Mouse (Mus musculus) large intestine, adult 2 months (tissue): ENCODE results near the gene 4930568D16Rik. TPM values are rescaled to one million over a fixed set of nuclear protein-coding genes. Genes with fewer than 3 reads are reported as not detected.

Source experiments
- DNase-seq: peaks from one replicate; pipeline ENCODE4 v3.0.0-alpha.2; 2012; ENCODE audit warnings: low read depth, low spot score
- WGBS: fragments of 180-500 bp; shearing (Covaris S2); methylation state at CpG from one replicate; pipeline ENCODE4 v1.1.7; 2018; 5-methylcytosine and 5-hydroxymethylcytosine counted together
- polyA plus RNA-seq: library from polyadenylated mRNA; depleted of rRNA; stranded (reverse); fragments of >200 nt; gene quantifications from 2 replicates; pipeline ENCODE4 v1.2.3, GENCODE M21; 2012; rRNA removed

Gene 4930568D16Rik
- polyA plus RNA-seq, 1 experiment = not detected

DNA sequence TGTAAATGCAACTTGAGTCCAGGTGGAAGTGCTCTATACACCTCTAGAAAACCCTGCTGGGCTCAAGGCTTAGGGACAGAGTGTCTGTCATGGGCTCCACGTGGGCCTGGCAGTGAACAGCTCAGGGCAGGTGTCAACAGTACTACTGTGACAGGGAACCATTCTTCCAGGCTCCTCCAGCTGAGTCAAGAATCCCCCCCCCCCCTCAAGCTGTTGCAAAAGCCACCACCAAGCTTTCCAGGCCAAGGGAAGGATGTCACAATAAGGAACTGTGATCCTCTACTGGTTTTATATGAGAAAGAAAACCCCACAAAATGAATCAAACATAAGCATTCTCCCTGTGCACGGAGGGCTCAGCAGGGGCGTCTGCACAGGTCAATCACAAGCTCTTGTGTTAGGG lies 53.2 kb downstream of the 4930568D16Rik start:
- DNase-seq = no peak
- WGBS = 58% methylated on average over 3 of the region's 3 CpGs

DNA sequence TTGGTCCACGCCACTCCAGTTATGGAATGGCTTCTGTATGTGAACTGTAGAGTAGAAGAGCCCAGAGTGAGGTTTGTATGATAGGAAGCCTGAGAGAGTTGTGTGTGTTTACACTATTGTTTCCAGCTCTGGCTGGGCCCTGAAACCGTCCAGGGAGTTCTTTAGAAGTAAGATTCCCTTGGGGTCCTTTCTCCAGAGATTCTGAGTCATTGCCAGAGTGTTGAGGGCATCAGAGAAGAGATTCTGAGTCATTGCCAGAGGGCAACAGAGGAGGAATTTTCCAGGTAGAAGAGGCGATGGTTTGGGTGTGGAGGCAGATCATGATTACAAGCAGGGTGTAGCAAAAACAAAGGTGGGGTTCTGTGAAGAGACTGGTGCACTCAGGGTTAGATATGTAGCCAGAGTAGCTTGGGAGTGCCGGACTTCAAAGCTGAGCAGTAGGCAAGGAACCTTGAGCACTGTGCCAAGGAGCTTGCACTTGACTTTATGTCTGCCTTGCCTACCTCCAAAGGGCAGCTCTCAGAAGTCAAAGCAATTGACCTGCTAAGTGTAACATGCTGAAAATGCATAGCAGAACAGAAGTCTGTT lies 57.5 kb downstream of the 4930568D16Rik start:
- 46% methylated on average over 4 of the region's 4 CpGs for WGBS
- DNase-seq = peak; percentile 70

DNA sequence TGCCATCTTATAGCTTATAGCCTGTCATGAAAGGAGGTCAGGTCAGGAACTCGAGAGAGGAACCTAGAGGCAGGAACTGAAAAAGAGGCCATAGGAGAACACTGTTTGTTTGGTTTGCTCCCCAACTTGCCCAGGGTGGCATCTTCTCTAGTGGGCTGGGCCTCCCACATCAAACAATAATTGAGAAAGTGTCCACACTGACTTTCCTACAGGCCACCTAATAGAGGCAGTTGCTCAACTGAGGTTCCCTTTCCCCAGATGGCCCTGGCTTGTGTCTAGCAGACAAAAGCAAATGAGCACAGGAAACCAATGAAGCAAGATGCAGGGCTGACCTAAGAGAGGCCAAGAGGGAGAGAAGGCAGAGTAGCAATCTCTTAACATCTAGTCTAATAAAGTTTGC lies 59.4 kb downstream of the 4930568D16Rik start:
- 37% methylated on average over 1 of the region's 1 CpGs for WGBS
- no peak for DNase-seq

Other genes with a start within 250 kb of the 4930568D16Rik start
- gene Rab14, start 166.6 kb downstream of the 4930568D16Rik start, polyA plus RNA-seq = 41.9 and 70.1 TPM in 2 replicates
- gene Gsn, start 111.3 kb downstream of the 4930568D16Rik start, polyA plus RNA-seq = 304 and 320 TPM in 2 replicates
- 104 and 161 TPM in 2 replicates for gene Stom, start 30.8 kb downstream of the 4930568D16Rik start, polyA plus RNA-seq
- gene 4930402F06Rik, start 29.4 kb upstream of the 4930568D16Rik start, polyA plus RNA-seq = not detected in 2 replicates
- gene Ggta1, start 95.5 kb upstream of the 4930568D16Rik start, polyA plus RNA-seq = 3.9 and 9.0 TPM in 2 replicates
- 60.5 and 89.0 TPM in 2 replicates for gene Dab2ip, start 190.5 kb upstream of the 4930568D16Rik start, polyA plus RNA-seq